Comparison of ENCODE assay signal across 9 mouse cellular contexts in genomic region chr8:57328161-57328920, GRCm38 (mm10). TPM values are rescaled to one million over a fixed set of nuclear protein-coding genes. Genes with fewer than 3 reads are reported as not detected.
A peak's percentile ranks its signal among the peaks of the same experiment; 100 is the strongest.
DNase-seq lines count a peak whose midpoint lies in the region; ATAC-seq and TF ChIP-seq lines count a peak whose summit lies in the region.
"Had no signal": no experiment of that assay in that cellular context is flagged by ENCODE, and none has a peak within 500 bp of the region (broad histone marks: within the 10 kb centered on the region; RNA-seq: fewer than 3 reads in every experiment).

No protein-coding gene starts in this region.

- H3K9me3 ChIP-seq in lung, embryonic 14.5 days (ENCODE audit: low read depth, low read length) = no peaks in the 10 kb centered on the region
- H3K9me3 ChIP-seq in hindbrain, embryonic 12.5 days (replicated peaks) = no peaks in the 10 kb centered on the region
- H3K9me3 ChIP-seq in lung, embryonic 15.5 days = no peaks in the 10 kb centered on the region
- H3K9me3 ChIP-seq: G1E had no signal

- H3K36me3 ChIP-seq in lung, embryonic 14.5 days (ENCODE audit: insufficient read depth) = no peaks in the 10 kb centered on the region
- no peaks in the 10 kb centered on the region for H3K36me3 ChIP-seq in hindbrain, embryonic 12.5 days
- H3K36me3 ChIP-seq in lung, embryonic 15.5 days = no peaks in the 10 kb centered on the region
- H3K36me3 ChIP-seq in thymus, adult 2 months (ENCODE audit: control insufficient read depth, insufficient read depth, low read length) = no peaks in the 10 kb centered on the region
- H3K36me3 ChIP-seq: G1E had no signal

- H3K4me2 ChIP-seq in lung, embryonic 14.5 days = peak overlapping the region; percentile 59
- peak overlapping the region; percentile 11 for H3K4me2 ChIP-seq in hindbrain, embryonic 12.5 days (replicated peaks)
- peak overlapping the region; percentile 46 for H3K4me2 ChIP-seq in lung, embryonic 15.5 days

- ATAC-seq in lung, embryonic 14.5 days (ENCODE audit: insufficient read depth) = peak; percentile 92
- ATAC-seq in hindbrain, embryonic 12.5 days (ENCODE audit: low FRiP score) = peak; percentile 83
- ATAC-seq in lung, embryonic 15.5 days (ENCODE audit: borderline replicate concordance, extremely low read depth, low FRiP score, low TSS enrichment) = peak; percentile 77

- H3K4me1 ChIP-seq in lung, embryonic 14.5 days (ENCODE audit: insufficient read depth) = no peaks in the 10 kb centered on the region; the same call in 1 of the 2 replicates
- no peaks in the 10 kb centered on the region; the same call in 1 of the 2 replicates for H3K4me1 ChIP-seq in lung, adult 2 months (ENCODE audit: control insufficient read depth, insufficient read depth, low read length)
- peaks cover 5% of the 10 kb centered on the region; the same call in 1 of the 2 replicates for H3K4me1 ChIP-seq in hindbrain, embryonic 12.5 days
- H3K4me1 ChIP-seq in lung, embryonic 15.5 days = peaks cover 11% of the 10 kb centered on the region; the same call in 1 of the 2 replicates
- H3K4me1 ChIP-seq in thymus, adult 2 months (replicated peaks; ENCODE audit: control insufficient read depth, insufficient read depth, low read length) = no peaks in the 10 kb centered on the region

- TF ChIP-seq CTCF in lung, embryonic 14.5 days (IDR thresholded peaks at IDR 0.05; ENCODE audit: low read depth) = no peak
- TF ChIP-seq CTCF in lung, adult 2 months (IDR thresholded peaks at IDR 0.05; ENCODE audit: insufficient read depth, low read length) = no peak
- TF ChIP-seq CTCF in thymus, adult 2 months (IDR thresholded peaks at IDR 0.05; ENCODE audit: borderline replicate concordance, control insufficient read depth, extremely low read depth, insufficient read depth, low read length, poor library complexity) = no peak

- WGBS in lung, embryonic 14.5 days = 1% methylated on average over 42 of the region's 42 CpGs
- 2% methylated on average over 42 of the region's 42 CpGs for WGBS in lung, adult 2 months
- under 1% methylated on average over 42 of the region's 42 CpGs for WGBS in hindbrain, embryonic 12.5 days
- WGBS in lung, embryonic 15.5 days = under 1% methylated on average over 42 of the region's 42 CpGs
- 4% methylated on average over 42 of the region's 42 CpGs for WGBS in thymus, adult 2 months

- peak overlapping the region; percentile 42; the same call in 1 of the 2 replicates for H3K27ac ChIP-seq in lung, embryonic 14.5 days (ENCODE audit: low read depth)
- no peak overlapping the region for H3K27ac ChIP-seq in hindbrain, embryonic 12.5 days
- no peak overlapping the region for H3K27ac ChIP-seq in lung, embryonic 15.5 days
- H3K27ac ChIP-seq in thymus, adult 2 months (ENCODE audit: control insufficient read depth, insufficient read depth, low read length) = no peak overlapping the region

- no peak for TF ChIP-seq POLR2A in lung, adult 2 months (IDR thresholded peaks at IDR 0.05; ENCODE audit: borderline replicate concordance, extremely low read depth, low read depth, low read length)
- TF ChIP-seq POLR2A in thymus, adult 2 months (IDR thresholded peaks at IDR 0.05; ENCODE audit: control insufficient read depth, extremely low read depth, insufficient read depth, low read length, poor library complexity) = no peak

- peak; percentile 87 for DNase-seq in lung, embryonic 14.5 days
- no peak for DNase-seq in lung, adult 2 months
- DNase-seq in gastrocnemius, adult 18-20 months (ENCODE audit: low spot score) = peak; percentile 61
- peak; percentile 65 for DNase-seq in skeletal muscle tissue, adult 2 months (ENCODE audit: low read depth, low spot score)
- no peak for DNase-seq in cerebellum, adult 18-20 months
- no peak for DNase-seq in thymus, adult 2 months

- H3K27me3 ChIP-seq in lung, embryonic 14.5 days (ENCODE audit: insufficient read depth, low read length) = peaks cover 95% of the 10 kb centered on the region
- peaks cover 95% of the 10 kb centered on the region for H3K27me3 ChIP-seq in hindbrain, embryonic 12.5 days
- H3K27me3 ChIP-seq in lung, embryonic 15.5 days = peaks cover 99% of the 10 kb centered on the region
- H3K27me3 ChIP-seq in thymus, adult 2 months (ENCODE audit: control insufficient read depth, insufficient read depth, low read length) = peaks cover 23% of the 10 kb centered on the region

- H3K9ac ChIP-seq in lung, embryonic 14.5 days = no peak overlapping the region
- no peak overlapping the region for H3K9ac ChIP-seq in hindbrain, embryonic 12.5 days
- H3K9ac ChIP-seq in lung, embryonic 15.5 days = no peak overlapping the region

- peak overlapping the region; percentile 24 for H3K4me3 ChIP-seq in lung, embryonic 14.5 days (ENCODE audit: low read depth, low read length)
- H3K4me3 ChIP-seq in lung, adult 2 months (replicated peaks; ENCODE audit: extremely low read depth, low read depth, low read length) = no peak overlapping the region
- peak overlapping the region; percentile 16 for H3K4me3 ChIP-seq in hindbrain, embryonic 12.5 days
- peak overlapping the region; percentile 22 for H3K4me3 ChIP-seq in lung, embryonic 15.5 days
- H3K4me3 ChIP-seq in thymus, adult 2 months (ENCODE audit: control insufficient read depth, insufficient read depth, low read length) = no peak overlapping the region

RNA-seq across cellular contexts. Expression of gene Hand2, which starts 7.6 kb away (rescaled TPM):
- polyA plus RNA-seq in lung, embryonic 14.5 days (2014; fragmentation: Nextera tagmentation; extraction: Ambion mirVana) = 0.16 and 0.24 TPM in 2 replicates
- 0.21 and 0.28 TPM in 2 replicates for polyA plus RNA-seq in lung, adult 2 months (2012; rRNA removed)
- not detected for total RNA-seq in gastrocnemius, adult 18-20 months (2021)
- not detected in 2 replicates for polyA plus RNA-seq in hindbrain, embryonic 12.5 days (2016; fragmentation: Nextera tagmentation; extraction: Ambion mirVana)
- polyA plus RNA-seq in lung, embryonic 15.5 days (2015; fragmentation: Nextera tagmentation; extraction: Ambion mirVana) = 0.35 and 0.84 TPM in 2 replicates
- polyA plus RNA-seq in thymus, adult 2 months (2012; rRNA removed) = 0.26 and 1.2 TPM in 2 replicates
- total RNA-seq: G1E had no signal
- polyA plus RNA-seq: G1E had no signal

Comparison
In these comparisons a context has a peak if more than half of its experiments do, and no peak if none do; other contexts are left out.
1. DNase-seq: peak in lung, embryonic 14.5 days (single experiment), gastrocnemius, adult 18-20 months (single experiment) and skeletal muscle tissue, adult 2 months (single experiment); none in lung, adult 2 months (single experiment), cerebellum, adult 18-20 months (0 of 2) and thymus, adult 2 months (single experiment).
2. H3K4me3 ChIP-seq: peak in lung, embryonic 14.5 days (single experiment), hindbrain, embryonic 12.5 days (single experiment) and lung, embryonic 15.5 days (single experiment); none in lung, adult 2 months (single experiment) and thymus, adult 2 months (single experiment).
3. Peak in every context shown above with its lines, with median percentiles within 50 percentile points of each other: ATAC-seq and H3K4me2 ChIP-seq.